Mouse (Mus musculus): ENCODE measurements at regions not wholly inside any gene's neighbourhood (a gene's known extent, or its start where the extent isn't known, plus 50 kb on each side); places are given as distances from the start of the nearest gene placed in this dataset.

DNA sequence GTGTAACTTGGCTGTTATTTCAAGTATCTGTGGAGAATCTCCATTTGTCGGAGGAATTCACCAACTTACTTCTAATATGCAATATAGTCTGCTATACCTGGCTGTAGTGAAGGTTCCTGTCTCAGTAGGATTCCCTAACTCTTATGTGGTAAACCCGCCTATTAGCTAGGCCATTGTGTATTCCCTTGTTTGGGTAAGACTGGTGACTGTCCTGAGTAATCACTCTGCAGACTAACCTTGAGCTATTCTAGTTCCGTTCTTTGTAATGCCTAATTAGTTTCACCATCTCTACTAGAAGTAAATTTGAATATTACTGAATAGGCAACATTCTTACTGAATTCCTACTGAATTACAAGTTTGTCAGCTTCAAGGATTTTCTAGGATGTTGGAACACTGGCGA, 1380.8 kb upstream of the 1700008P02Rik start:
- no peak for DNase-seq

DNA sequence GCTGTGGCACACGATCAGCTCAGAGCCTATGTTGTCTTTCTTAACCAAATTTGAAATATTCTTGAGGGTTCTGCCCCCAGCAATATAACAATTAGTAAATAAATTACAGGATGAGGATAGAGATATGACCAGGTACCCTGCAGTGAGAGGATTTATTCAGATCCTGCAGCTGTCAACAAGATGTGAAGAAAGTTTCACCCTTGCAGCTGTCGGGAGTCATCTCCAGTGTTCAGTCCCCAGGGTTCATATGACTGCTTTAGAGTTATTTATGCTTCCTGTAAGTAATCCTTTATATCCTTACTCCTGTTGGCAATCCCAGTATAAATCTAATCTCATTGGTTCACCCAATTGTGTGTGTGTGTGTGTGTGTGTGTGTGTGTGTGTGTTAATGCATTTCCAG, 1372.1 kb upstream of the 1700008P02Rik start:
- no peak for DNase-seq

DNA sequence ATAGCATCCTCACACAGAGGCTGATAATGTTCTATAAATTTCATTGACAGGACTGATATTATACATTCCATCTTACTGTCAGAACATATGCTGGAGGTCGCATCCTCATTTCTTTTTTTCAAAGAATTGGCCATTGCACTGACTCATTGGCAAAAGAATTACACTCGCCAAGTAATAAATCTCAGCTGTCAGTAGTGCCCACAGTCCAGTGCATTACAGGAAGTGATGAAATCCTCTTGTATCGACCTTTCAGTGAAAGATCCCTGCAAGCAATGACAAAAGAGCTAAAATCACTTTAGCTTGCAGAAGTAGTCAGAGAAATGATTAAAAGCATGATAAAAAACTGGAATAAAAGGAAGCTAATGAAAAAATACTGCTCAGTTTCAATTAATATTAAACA, 1353.0 kb upstream of the 1700008P02Rik start:
- no peak for DNase-seq

DNA sequence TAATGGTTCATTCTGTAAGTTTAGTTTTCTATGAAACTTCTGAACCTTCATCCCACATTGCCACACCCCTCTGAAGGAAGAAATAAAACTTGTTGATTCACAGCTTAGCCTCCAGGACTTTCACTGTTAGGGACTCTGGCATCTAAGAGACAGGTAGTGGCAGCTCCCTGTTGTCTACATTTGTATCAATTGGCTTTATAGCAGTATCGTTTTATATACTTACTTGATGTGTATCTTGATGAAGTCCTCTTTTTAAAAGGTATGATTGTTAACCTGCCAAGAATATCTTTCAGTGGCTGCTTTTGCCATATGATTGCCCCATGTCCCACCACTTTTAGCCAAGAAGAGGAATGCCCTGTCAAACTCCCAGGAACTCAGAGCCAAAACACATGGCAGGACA, 1333.7 kb upstream of the 1700008P02Rik start:
- no peak for DNase-seq

DNA sequence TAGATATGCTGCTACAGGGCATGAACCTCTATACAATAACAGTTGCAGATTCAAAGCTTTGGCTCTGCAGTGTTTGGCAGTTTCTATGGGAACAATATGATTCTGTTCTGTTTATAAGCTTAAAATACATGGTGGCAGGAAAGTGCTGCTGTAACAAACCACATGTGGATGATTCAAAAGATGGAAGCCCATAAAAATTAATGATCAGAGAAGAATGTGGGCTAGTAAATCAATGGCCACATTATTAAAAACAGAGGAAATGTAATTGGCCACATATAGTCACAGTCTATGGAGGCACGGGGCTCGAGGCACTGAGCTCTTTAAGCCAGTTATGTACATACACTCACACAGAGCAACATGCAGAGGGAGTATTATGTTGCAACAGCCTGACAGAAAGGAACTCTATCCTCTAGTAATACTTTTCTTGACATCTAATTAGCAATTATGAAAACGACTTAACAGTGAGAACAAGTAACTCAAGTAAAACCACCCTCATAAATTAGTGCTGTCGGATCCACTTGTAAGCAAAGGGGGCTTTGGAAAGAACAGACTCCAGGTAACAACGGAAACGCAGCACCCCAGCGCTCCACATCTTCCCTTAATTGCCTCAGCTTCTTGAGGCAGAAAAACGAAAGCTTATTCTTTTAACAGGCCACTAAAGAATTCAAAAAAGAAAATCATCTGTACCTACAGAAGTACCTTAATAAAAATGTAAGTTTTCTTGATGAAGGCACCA, 1323.6 kb upstream of the 1700008P02Rik start:
- no peak for DNase-seq
